Mouse (Mus musculus): ENCODE results near the gene Ahcyl2. TPM values are rescaled to one million over a fixed set of nuclear protein-coding genes. Genes with fewer than 3 reads are reported as not detected.

The Ahcyl2 gene
- polyA plus RNA-seq, 1 experiment from 2014 or later = 15.1 TPM

- H3K27me3 ChIP-seq (ENCODE audit: poor library complexity, severe bottlenecking) = peaks cover 45% of the 10 kb centered on the region
- no peak overlapping the region for H3K4me3 ChIP-seq
- no peak overlapping the region for H3K27ac ChIP-seq
- peaks cover 14% of the 10 kb centered on the region for H3K36me3 ChIP-seq (replicated peaks)
- DNase-seq (ENCODE audit: extremely low spot score, low spot score) = no peak
- peaks cover 20% of the 10 kb centered on the region for H3K4me1 ChIP-seq
- H3K9me3 ChIP-seq = no peaks in the 10 kb centered on the region
Measured at GRCm38 (mm10) chr6:29914136-29914535, 146.3 kb downstream of the Ahcyl2 start.

GRCm38 (mm10) chr6:29915836-29916235 lies 148.0 kb downstream of the Ahcyl2 start:
- peaks cover 62% of the 10 kb centered on the region for H3K27me3 ChIP-seq (ENCODE audit: poor library complexity, severe bottlenecking)
- DNase-seq (ENCODE audit: extremely low spot score, low spot score) = no peak
- 33% methylated on average over 9 of the region's 9 CpGs for WGBS

GRCm38 (mm10) chr6:29916530-29917382 lies 148.9 kb downstream of the Ahcyl2 start, which contains the start of gene Strip2:
Gene Strip2, plus strand, starts transcription at chr6:29917012.
- Histone ChIP-seq H3K9me3 (no peaks in the 10 kb centered on the region), H3K27ac (peak within 1 kb of the TSS; percentile 58; the same call in 1 of the 2 replicates), H3K4me1 (peaks cover 20% of the 10 kb centered on the region), H3K27me3 (ENCODE audit: poor library complexity, severe bottlenecking) (peaks cover 63% of the 10 kb centered on the region), H3K36me3 (replicated peaks) (no peaks in the 10 kb centered on the region), H3K4me3 (peak within 1 kb of the TSS; percentile 79)
- DNase-seq (ENCODE audit: extremely low spot score, low spot score) = peak; percentile 96
- under 1% methylated on average over 67 of the region's 67 CpGs for WGBS

More at GRCm38 (mm10) chr6:29915836-29916235, 148.0 kb downstream of the Ahcyl2 start:
- Histone ChIP-seq H3K4me3 (peak overlapping the region; percentile 79; the same call in 1 of the 2 replicates), H3K36me3 (replicated peaks) (no peaks in the 10 kb centered on the region), H3K9me3 (no peaks in the 10 kb centered on the region), H3K4me1 (peaks cover 20% of the 10 kb centered on the region), H3K27ac (no peak overlapping the region)

- H3K4me3 ChIP-seq = peak overlapping the region; percentile 79
- no peak for DNase-seq (ENCODE audit: extremely low spot score, low spot score)
- peak overlapping the region; percentile 58; the same call in 1 of the 2 replicates for H3K27ac ChIP-seq
- under 1% methylated on average over 21 of the region's 21 CpGs for WGBS
- no peaks in the 10 kb centered on the region for H3K36me3 ChIP-seq (replicated peaks)
- H3K4me1 ChIP-seq = peaks cover 20% of the 10 kb centered on the region
- H3K9me3 ChIP-seq = no peaks in the 10 kb centered on the region
- H3K27me3 ChIP-seq (ENCODE audit: poor library complexity, severe bottlenecking) = peaks cover 63% of the 10 kb centered on the region
Measured at GRCm38 (mm10) chr6:29917383-29917720, 149.5 kb downstream of the Ahcyl2 start.

- DNase-seq (ENCODE audit: extremely low spot score, low spot score) = no peak
- H3K9me3 ChIP-seq = no peaks in the 10 kb centered on the region
- peaks cover 20% of the 10 kb centered on the region for H3K4me1 ChIP-seq
- no peak overlapping the region for H3K27ac ChIP-seq
- WGBS = 36% methylated on average over 4 of the region's 4 CpGs
- H3K36me3 ChIP-seq (replicated peaks) = no peaks in the 10 kb centered on the region
- H3K27me3 ChIP-seq (ENCODE audit: poor library complexity, severe bottlenecking) = peaks cover 63% of the 10 kb centered on the region
- peak overlapping the region; percentile 79; the same call in 1 of the 2 replicates for H3K4me3 ChIP-seq
Measured at GRCm38 (mm10) chr6:29917947-29918346, 150.1 kb downstream of the Ahcyl2 start.

- Histone ChIP-seq H3K27me3 (ENCODE audit: poor library complexity, severe bottlenecking) (peaks cover 24% of the 10 kb centered on the region), H3K9me3 (no peaks in the 10 kb centered on the region), H3K36me3 (replicated peaks) (no peaks in the 10 kb centered on the region), H3K4me1 (no peaks in the 10 kb centered on the region; the same call in 1 of the 2 replicates), H3K27ac (no peak overlapping the region), H3K4me3 (no peak overlapping the region)
- no peak for DNase-seq (ENCODE audit: extremely low spot score, low spot score)
- WGBS = 92% methylated on average over 4 of the region's 4 CpGs
Measured at GRCm38 (mm10) chr6:29923501-29923900, 155.7 kb downstream of the Ahcyl2 start.

DNA sequence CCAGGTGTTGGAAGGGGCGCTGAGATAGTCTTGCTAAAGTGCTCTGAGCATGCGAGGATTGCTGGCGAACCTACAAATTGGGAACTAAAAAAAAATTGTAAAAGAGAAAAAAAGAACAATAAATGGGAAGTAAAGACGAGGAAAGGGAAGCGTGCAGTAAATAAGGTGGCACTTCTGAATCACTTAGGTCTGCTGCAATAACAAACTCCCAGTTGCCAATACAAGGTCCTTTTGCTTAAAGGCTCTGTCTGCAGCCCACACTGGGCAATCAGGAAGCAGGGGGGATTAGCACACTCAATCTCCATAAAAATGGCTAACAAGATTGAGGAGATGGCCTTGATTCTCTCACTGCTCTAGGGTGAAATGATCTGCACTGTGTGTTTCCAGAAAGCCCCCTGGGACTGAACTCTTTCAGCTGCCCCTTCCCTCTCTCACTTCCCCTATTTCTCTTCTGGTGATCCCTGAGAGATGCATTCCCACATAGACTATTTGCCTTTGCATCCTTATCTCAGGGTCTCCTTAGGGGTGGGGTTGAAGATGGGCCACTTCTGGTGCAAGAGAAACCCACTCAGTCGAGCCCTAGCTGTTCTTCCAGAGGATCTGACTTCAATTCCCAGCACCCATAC lies 157.9 kb downstream of the Ahcyl2 start:
- Histone ChIP-seq H3K9me3 (no peaks in the 10 kb centered on the region), H3K27ac (no peak overlapping the region), H3K27me3 (ENCODE audit: poor library complexity, severe bottlenecking) (0 out of 2 replicates have a peak, but pooled peaks cover 2% of the 10 kb centered on the region), H3K36me3 (replicated peaks) (no peaks in the 10 kb centered on the region), H3K4me3 (no peak overlapping the region), H3K4me1 (no peaks in the 10 kb centered on the region; the same call in 1 of the 2 replicates)
- no peak for DNase-seq (ENCODE audit: extremely low spot score, low spot score)
- 80% methylated on average over 6 of the region's 6 CpGs for WGBS

GRCm38 (mm10) chr6:29930087-29930486 lies 162.3 kb downstream of the Ahcyl2 start:
- Histone ChIP-seq H3K4me1 (no peaks in the 10 kb centered on the region; the same call in 1 of the 2 replicates), H3K9me3 (no peaks in the 10 kb centered on the region), H3K27me3 (ENCODE audit: poor library complexity, severe bottlenecking) (no peaks in the 10 kb centered on the region), H3K36me3 (replicated peaks) (no peaks in the 10 kb centered on the region), H3K4me3 (no peak overlapping the region), H3K27ac (no peak overlapping the region)
- no peak for DNase-seq (ENCODE audit: extremely low spot score, low spot score)

- H3K9me3 ChIP-seq = no peaks in the 10 kb centered on the region
- no peak overlapping the region for H3K27ac ChIP-seq
- no peak overlapping the region for H3K4me3 ChIP-seq
- H3K27me3 ChIP-seq (ENCODE audit: poor library complexity, severe bottlenecking) = no peaks in the 10 kb centered on the region
- no peaks in the 10 kb centered on the region; the same call in 1 of the 2 replicates for H3K4me1 ChIP-seq
- DNase-seq (ENCODE audit: extremely low spot score, low spot score) = no peak
- H3K36me3 ChIP-seq (replicated peaks) = no peaks in the 10 kb centered on the region
- 80% methylated on average over 6 of the region's 6 CpGs for WGBS
Measured at GRCm38 (mm10) chr6:29930665-29931064, 162.9 kb downstream of the Ahcyl2 start.

DNA sequence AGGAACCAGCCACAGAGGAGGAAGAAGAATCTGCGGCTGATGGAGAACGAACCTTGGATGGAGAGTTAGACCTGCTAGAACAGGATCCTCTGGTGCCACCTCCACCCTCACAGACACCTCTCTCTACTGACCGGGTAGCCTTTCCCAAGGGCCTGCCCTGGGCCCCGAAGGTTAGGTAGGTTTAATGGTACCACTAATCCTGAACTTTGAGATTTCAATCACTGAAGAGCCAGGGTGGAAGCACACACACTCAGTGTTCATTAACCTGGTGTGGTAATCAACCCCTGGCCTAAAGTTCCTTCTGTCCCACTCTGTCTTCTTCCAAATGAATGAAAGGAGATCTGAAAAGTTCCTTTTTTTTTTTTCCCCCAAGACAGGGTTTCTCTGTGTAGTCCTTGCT lies 163.4 kb downstream of the Ahcyl2 start:
- Histone ChIP-seq H3K36me3 (replicated peaks) (no peaks in the 10 kb centered on the region), H3K27ac (no peak overlapping the region), H3K4me1 (no peaks in the 10 kb centered on the region), H3K9me3 (no peaks in the 10 kb centered on the region), H3K4me3 (no peak overlapping the region), H3K27me3 (ENCODE audit: poor library complexity, severe bottlenecking) (no peaks in the 10 kb centered on the region)
- WGBS = 86% methylated on average over 4 of the region's 4 CpGs
- DNase-seq (ENCODE audit: extremely low spot score, low spot score) = no peak

- no peak overlapping the region for H3K27ac ChIP-seq
- 97% methylated on average over 1 of the region's 1 CpGs for WGBS
- no peaks in the 10 kb centered on the region for H3K36me3 ChIP-seq (replicated peaks)
- no peaks in the 10 kb centered on the region for H3K4me1 ChIP-seq
- H3K9me3 ChIP-seq = no peaks in the 10 kb centered on the region
- H3K4me3 ChIP-seq = no peak overlapping the region
- DNase-seq (ENCODE audit: extremely low spot score, low spot score) = no peak
- H3K27me3 ChIP-seq (ENCODE audit: poor library complexity, severe bottlenecking) = no peaks in the 10 kb centered on the region
Measured at GRCm38 (mm10) chr6:29935741-29936140, 167.9 kb downstream of the Ahcyl2 start.

- H3K27me3 ChIP-seq (ENCODE audit: poor library complexity, severe bottlenecking) = no peaks in the 10 kb centered on the region
Measured at GRCm38 (mm10) chr6:29940428-29940827, 172.6 kb downstream of the Ahcyl2 start.

DNA sequence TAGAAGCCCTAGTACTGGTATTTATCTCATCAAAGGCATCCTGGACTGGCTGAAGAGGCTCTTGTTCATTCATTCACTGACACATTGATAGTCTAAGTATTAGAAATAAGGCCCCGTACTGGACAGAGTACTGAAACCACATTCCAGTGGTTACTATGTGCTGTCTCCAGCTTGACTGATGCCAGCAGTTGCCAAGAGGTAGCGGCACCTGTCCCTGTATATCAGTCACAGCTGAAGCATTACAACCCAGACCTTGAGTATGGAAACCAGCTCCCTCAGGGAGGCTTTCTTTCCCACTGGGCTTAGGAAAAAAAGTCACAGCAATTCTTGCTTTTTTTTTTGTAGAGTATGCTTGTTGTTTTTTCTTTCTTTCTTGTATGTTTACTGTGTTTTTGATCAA lies 173.2 kb downstream of the Ahcyl2 start:
- Histone ChIP-seq H3K4me1 (no peaks in the 10 kb centered on the region), H3K27ac (no peak overlapping the region), H3K36me3 (replicated peaks) (no peaks in the 10 kb centered on the region), H3K9me3 (no peaks in the 10 kb centered on the region), H3K4me3 (no peak overlapping the region), H3K27me3 (ENCODE audit: poor library complexity, severe bottlenecking) (no peaks in the 10 kb centered on the region)
- WGBS = 91% methylated on average over 2 of the region's 2 CpGs
- no peak for DNase-seq (ENCODE audit: extremely low spot score, low spot score)

More at GRCm38 (mm10) chr6:29940428-29940827, 172.6 kb downstream of the Ahcyl2 start:
- no peaks in the 10 kb centered on the region for H3K4me1 ChIP-seq
- no peak for DNase-seq (ENCODE audit: extremely low spot score, low spot score)
- WGBS = 91% methylated on average over 4 of the region's 4 CpGs
- H3K36me3 ChIP-seq (replicated peaks) = no peaks in the 10 kb centered on the region
- H3K9me3 ChIP-seq = no peaks in the 10 kb centered on the region
- H3K27ac ChIP-seq = no peak overlapping the region
- no peak overlapping the region for H3K4me3 ChIP-seq

Measured in forebrain, embryonic 10.5 days (tissue).